Mouse (Mus musculus) testis, postnatal 14 days (tissue): ENCODE results near the gene Socs7.
"Not testable (repeated sequence)": the region's sequence is repeated elsewhere in the genome, so short reads cannot be mapped to it uniquely, and the experiment has no call there.

Source experiments
- DNase-seq: peaks from one replicate; pipeline ENCODE4 v3.0.0; 2021; ENCODE audit warnings: low spot score

Socs7 gene

GRCm38 (mm10) chr11:97361948-97362648 lies at the start of gene Socs7:
Socs7 (plus strand) TSS chr11:97362551.
- peak; percentile 93 for DNase-seq

- DNase-seq: not testable (repeated sequence)
These were observed 49.5 kb upstream of the Socs7 start for GRCm38 (mm10) chr11:97312871-97313270.

GRCm38 (mm10) chr11:97314110-97314509 lies 48.2 kb upstream of the Socs7 start:
- DNase-seq: no peak

GRCm38 (mm10) chr11:97314751-97315503 lies 47.4 kb upstream of the Socs7 start:
- no peak for DNase-seq

- DNase-seq: peak; percentile 98
These were observed 46.5 kb upstream of the Socs7 start, which contains the start of gene Mrpl45 for GRCm38 (mm10) chr11:97315504-97316503. Mrpl45 (plus strand) TSS chr11:97315716.

GRCm38 (mm10) chr11:97321197-97321596 lies 41.2 kb upstream of the Socs7 start:
- DNase-seq: no peak

- DNase-seq: not testable (repeated sequence)
These were observed 40.3 kb upstream of the Socs7 start for GRCm38 (mm10) chr11:97321894-97322600.

- no peak for DNase-seq
These were observed 37.1 kb upstream of the Socs7 start for GRCm38 (mm10) chr11:97325224-97325623.

- no peak for DNase-seq
These were observed 34.2 kb upstream of the Socs7 start for GRCm38 (mm10) chr11:97328148-97328547.

GRCm38 (mm10) chr11:97330315-97330714 lies 32.0 kb upstream of the Socs7 start:
- DNase-seq: no peak

GRCm38 (mm10) chr11:97331231-97332190 lies 30.8 kb upstream of the Socs7 start:
- DNase-seq: no peak

GRCm38 (mm10) chr11:97333044-97333443 lies 29.3 kb upstream of the Socs7 start:
- no peak for DNase-seq

- no peak for DNase-seq
These were observed 28.5 kb upstream of the Socs7 start for GRCm38 (mm10) chr11:97333896-97334295.

- DNase-seq: no peak
These were observed 28.0 kb upstream of the Socs7 start for GRCm38 (mm10) chr11:97334400-97334799.

- DNase-seq: no peak
These were observed 26.1 kb upstream of the Socs7 start for GRCm38 (mm10) chr11:97336238-97336637.

- no peak for DNase-seq
These were observed 25.5 kb upstream of the Socs7 start for GRCm38 (mm10) chr11:97336751-97337345.

- no peak for DNase-seq
These were observed 25.0 kb upstream of the Socs7 start for GRCm38 (mm10) chr11:97337363-97337762.

GRCm38 (mm10) chr11:97338302-97338976 lies 23.9 kb upstream of the Socs7 start:
- DNase-seq: peak; percentile 39

- peak; percentile 77 for DNase-seq
These were observed 23.4 kb upstream of the Socs7 start for GRCm38 (mm10) chr11:97338977-97339315.
